Mouse (Mus musculus) ES-E14 (cell line): ENCODE results near the gene Rap1a. TPM values are rescaled to one million over a fixed set of nuclear protein-coding genes. Genes with fewer than 3 reads are reported as not detected.
A peak's percentile ranks its signal among the peaks of the same experiment; 100 is the strongest.

ENCODE experiments used
- DNase-seq: peaks from one replicate; pipeline ENCODE4 v3.0.0-alpha.2; 2013; ENCODE audit warnings: low read depth, low spot score
- H3K27ac ChIP-seq: 2 replicates; pipeline ENCODE4 v1.5.1; 2012; ENCODE audit warnings: low read depth, mild to moderate bottlenecking, low read length, moderate library complexity, mixed read lengths; ENCODE audit not compliant: poor library complexity, insufficient read depth, severe bottlenecking
- H3K36me3 ChIP-seq: 2 replicates; pipeline ENCODE4 v1.6.1; 2012; ENCODE audit warnings: mild to moderate bottlenecking, low read length, moderate library complexity, mixed read lengths; ENCODE audit not compliant: control insufficient read depth, poor library complexity, insufficient read depth, severe bottlenecking
- H3K4me1 ChIP-seq, 2 experiments: fragments of 150-350 bp in 1 of 2; sonication (generic) in 1 of 2; 2 replicates each; pipeline ENCODE4 v1.6.1; 2012; ENCODE audit warnings: low read length in 2 of 2, mild to moderate bottlenecking in 1 of 2, mixed read lengths in 1 of 2; ENCODE audit not compliant: control insufficient read depth in 2 of 2, insufficient read depth in 2 of 2, poor library complexity in 1 of 2
- H3K4me3 ChIP-seq, 2 experiments: fragments of 150-350 bp in 1 of 2; sonication (generic) in 1 of 2; 2 replicates each; pipeline ENCODE4 v1.5.1; 2012; ENCODE audit warnings: low read length in 2 of 2, low read depth in 1 of 2, mild to moderate bottlenecking in 1 of 2, mixed read lengths in 1 of 2; ENCODE audit not compliant: insufficient read depth in 1 of 2, poor library complexity in 1 of 2, severe bottlenecking in 1 of 2
- H3K9ac ChIP-seq: 2 replicates; pipeline ENCODE4 v1.6.1; 2012; ENCODE audit warnings: low read depth, mild to moderate bottlenecking, low read length, mixed read lengths; ENCODE audit not compliant: poor library complexity, insufficient read depth, severe bottlenecking
- H3K9me3 ChIP-seq: fragments of 150-350 bp; sonication (generic); 2 replicates; pipeline ENCODE4 v1.6.1; 2012; ENCODE audit warnings: low read depth, mild to moderate bottlenecking, low read length; ENCODE audit not compliant: control insufficient read depth, insufficient read depth
- CHD2 ChIP-seq: IDR thresholded peaks from 2 replicates; pipeline ENCODE4 v1.6.1; 2014; ENCODE audit warnings: mild to moderate bottlenecking, low read depth, low read length, inconsistent platforms
- HCFC1 ChIP-seq: IDR thresholded peaks from 2 replicates; pipeline ENCODE4 v1.6.1; 2012; ENCODE audit warnings: low read length, inconsistent platforms, borderline replicate concordance; ENCODE audit not compliant: insufficient read depth
- MAFK ChIP-seq: IDR thresholded peaks from 2 replicates; pipeline ENCODE4 v1.6.1; 2014; ENCODE audit warnings: mild to moderate bottlenecking, low read depth, low read length, inconsistent platforms; ENCODE audit not compliant: insufficient read depth
- ZC3H11A ChIP-seq: IDR thresholded peaks from 2 replicates; pipeline ENCODE4 v1.6.1; 2012; ENCODE audit warnings: low read depth, mild to moderate bottlenecking, inconsistent platforms, low read length, borderline replicate concordance
- ZNF384 ChIP-seq: IDR thresholded peaks from 2 replicates; pipeline ENCODE4 v1.6.1; 2012; ENCODE audit warnings: low read depth, low read length, inconsistent platforms
- in situ Hi-C, 2 experiments: fragments of 600-800 bp; cut with MboI; formaldehyde crosslinking; loops; one replicate each; pipeline ENCODE4 v1.15.1; 2025; ENCODE audit warnings: low sequenced_read_pairs in 2 of 2, inconsistent platforms in 1 of 2; ENCODE audit not compliant: unreplicated experiment in 2 of 2
- total RNA-seq: library from RNA; depleted of rRNA; stranded (reverse); fragments of 300-350 nt; gene quantifications from 2 replicates; pipeline ENCODE4 v1.2.3, GENCODE M21; 2012; rRNA removed

The Rap1a gene
- total RNA-seq, 1 experiment: 23.2 TPM

DNA sequence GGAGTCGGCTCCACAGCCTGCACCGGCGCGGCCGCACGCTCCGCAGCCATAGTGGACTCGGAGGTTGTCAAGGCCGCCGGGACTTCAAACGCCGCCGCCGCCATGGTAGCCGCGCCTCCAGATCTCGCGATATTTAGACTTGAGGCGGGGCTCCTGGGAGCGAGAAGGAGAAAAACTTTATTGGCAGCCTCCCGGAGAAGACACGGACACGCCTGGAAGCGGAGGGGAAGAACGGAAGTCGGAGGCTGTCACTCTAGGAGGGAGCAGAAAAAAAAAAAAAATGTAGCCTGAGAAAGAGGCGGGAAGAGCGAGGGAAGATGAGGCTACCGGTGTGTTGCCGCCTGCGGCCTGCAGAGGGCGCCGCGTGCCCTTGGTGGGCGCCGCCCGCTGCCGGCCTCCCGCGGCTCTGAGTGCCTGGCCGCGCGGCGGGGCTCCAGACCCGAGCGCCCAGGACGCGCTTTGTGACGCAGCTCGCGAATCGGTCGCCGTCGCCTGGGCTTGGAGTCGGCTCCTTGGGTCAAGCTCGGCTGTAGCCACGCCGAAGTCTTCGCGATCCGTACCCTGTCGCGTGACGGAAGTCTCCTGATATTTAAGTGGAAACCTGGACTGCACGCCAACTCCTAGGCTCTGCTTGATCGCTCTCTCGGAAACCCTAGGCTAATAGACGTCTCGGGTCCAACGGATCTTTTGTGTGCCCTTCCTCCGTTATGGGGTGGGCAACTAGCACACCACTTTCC is 113.6 kb downstream of the Rap1a start, which contains the start of gene Ddx20:
Ddx20 (minus strand) TSS at position 251 of the 737 bp plus-strand sequence.
- peak; percentile 94 for DNase-seq
- H3K4me1 ChIP-seq: no peaks in the 10 kb centered on the region
- in situ Hi-C loops: no loop called here
- H3K36me3 ChIP-seq: peaks cover 5% of the 10 kb centered on the region
- H3K27ac ChIP-seq: peak within 1 kb of the TSS; percentile 58
- H3K4me3 ChIP-seq: peak within 1 kb of the TSS; percentile 77 to 100
- TF ChIP-seq ZNF384 (peak; percentile 100), ZC3H11A (peak; percentile 20; the same call in 1 of the 2 replicates), HCFC1 (peak; percentile 82), MAFK (no peak), CHD2 (peak; percentile 99)
- no peaks in the 10 kb centered on the region for H3K9me3 ChIP-seq
- H3K9ac ChIP-seq: peak within 1 kb of the TSS; percentile 100

DNA sequence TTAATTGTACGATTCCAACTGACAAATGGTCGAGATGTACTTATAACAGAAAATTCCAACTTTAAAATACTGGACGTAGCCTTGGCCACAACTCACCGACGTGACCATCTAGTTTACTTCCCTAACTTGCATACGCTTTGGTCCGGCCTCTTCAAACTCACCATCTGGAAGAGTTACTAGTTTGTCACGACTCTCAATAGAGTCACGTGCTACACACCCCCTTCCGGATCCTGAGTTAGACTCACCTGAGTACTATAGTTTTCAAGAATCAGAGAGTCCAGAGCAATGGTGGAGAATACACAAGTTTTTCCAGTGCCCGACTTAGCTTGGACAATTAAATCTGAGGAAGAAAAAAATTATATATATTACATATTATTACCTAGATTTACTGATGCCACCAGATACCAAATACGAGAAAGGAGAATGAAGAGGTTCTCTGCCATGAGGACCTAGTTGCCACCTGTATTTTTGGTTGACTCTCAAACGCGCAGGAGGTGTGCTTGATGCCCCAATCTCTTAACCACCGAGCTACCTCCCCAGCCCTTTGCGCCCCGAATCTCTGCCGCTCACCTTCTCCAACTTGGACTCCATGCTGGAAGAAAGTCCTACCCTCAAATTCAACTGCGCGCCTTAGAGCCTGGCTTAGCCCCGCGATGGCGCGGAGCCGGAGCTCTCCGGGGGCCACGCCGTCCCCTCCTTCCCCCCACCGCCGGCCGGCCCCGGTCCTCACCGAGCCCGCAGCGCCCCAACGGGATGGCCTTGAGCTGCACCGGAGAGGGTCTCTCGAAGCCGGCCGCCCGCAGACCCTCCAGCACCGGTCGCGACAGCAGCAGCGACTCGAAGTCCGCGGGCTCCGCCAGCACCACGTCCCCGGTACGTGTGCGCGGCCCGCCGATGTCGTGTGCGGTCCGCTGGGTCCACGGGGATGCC is 114.5 kb downstream of the Rap1a start:
- no peaks in the 10 kb centered on the region for H3K4me1 ChIP-seq
- peak overlapping the region; percentile 58 for H3K27ac ChIP-seq
- TF ChIP-seq ZNF384 (no peak), MAFK (no peak), ZC3H11A (no peak), CHD2 (no peak), HCFC1 (no peak)
- peak overlapping the region; percentile 100 for H3K9ac ChIP-seq
- DNase-seq: no peak
- H3K4me3 ChIP-seq: peak overlapping the region; percentile 77 to 100
- in situ Hi-C loops: no loop called here
- H3K9me3 ChIP-seq: no peaks in the 10 kb centered on the region
- H3K36me3 ChIP-seq: peaks cover 5% of the 10 kb centered on the region

DNA sequence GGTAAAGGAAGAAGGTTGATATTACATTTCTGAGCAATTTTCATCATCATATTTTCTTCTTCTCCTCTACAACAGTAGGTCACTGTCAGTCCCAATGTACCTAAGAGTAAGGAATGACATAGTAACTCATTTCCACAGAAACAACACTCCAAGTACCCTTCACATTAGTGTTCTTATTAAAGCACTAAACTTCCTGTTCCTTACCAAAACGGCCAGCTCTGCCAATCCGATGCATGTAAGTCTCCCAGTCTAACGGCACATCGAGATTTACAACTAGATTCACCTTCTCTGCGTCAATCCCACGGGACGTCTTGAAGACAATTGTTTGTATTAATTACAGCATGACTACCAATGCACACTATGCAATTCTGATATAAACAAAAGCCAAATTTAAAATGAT is 120.8 kb downstream of the Rap1a start:
- no peak for DNase-seq
- no peak overlapping the region for H3K4me3 ChIP-seq
- in situ Hi-C loops: no loop called here
- peaks cover 23% of the 10 kb centered on the region for H3K36me3 ChIP-seq
- no peak for TF ChIP-seq ZNF384
- TF ChIP-seq CHD2: no peak
- no peak for TF ChIP-seq MAFK
- no peak for TF ChIP-seq ZC3H11A
- TF ChIP-seq HCFC1: no peak
- no peak overlapping the region for H3K27ac ChIP-seq
- H3K9me3 ChIP-seq: no peaks in the 10 kb centered on the region
- no peak overlapping the region for H3K9ac ChIP-seq
- H3K4me1 ChIP-seq: no peaks in the 10 kb centered on the region

Other genes with a start within 250 kb of the Rap1a start
- gene Ddx20, start 113.8 kb downstream of the Rap1a start, total RNA-seq: 35.7 and 46.7 TPM in 2 replicates
- gene Inka2, start 96.7 kb downstream of the Rap1a start, total RNA-seq: 5.2 and 5.5 TPM in 2 replicates
- gene Adora3, start 69.5 kb upstream of the Rap1a start, total RNA-seq: not detected in 2 replicates
- gene Tmigd3, start 69.6 kb upstream of the Rap1a start, total RNA-seq: not detected in 2 replicates
- 0.48 and 0.54 TPM in 2 replicates for gene I830077J02Rik, start 131.3 kb upstream of the Rap1a start, total RNA-seq
- 142 and 148 TPM in 2 replicates for gene Wdr77, start 158.0 kb upstream of the Rap1a start, total RNA-seq
- 203 and 300 TPM in 2 replicates for gene Atp5f1, start 158.8 kb upstream of the Rap1a start, total RNA-seq
- gene Ovgp1, start 172.4 kb upstream of the Rap1a start, total RNA-seq: 3.0 and 5.0 TPM in 2 replicates
- gene Pifo, start 213.3 kb upstream of the Rap1a start, total RNA-seq: 0.80 TPM in 1 of 2 replicates, not detected in the other
- not detected in 2 replicates for gene Chil5, start 231.5 kb upstream of the Rap1a start, total RNA-seq